Mouse (Mus musculus): ENCODE data around the gene Etnk2.

DNA sequence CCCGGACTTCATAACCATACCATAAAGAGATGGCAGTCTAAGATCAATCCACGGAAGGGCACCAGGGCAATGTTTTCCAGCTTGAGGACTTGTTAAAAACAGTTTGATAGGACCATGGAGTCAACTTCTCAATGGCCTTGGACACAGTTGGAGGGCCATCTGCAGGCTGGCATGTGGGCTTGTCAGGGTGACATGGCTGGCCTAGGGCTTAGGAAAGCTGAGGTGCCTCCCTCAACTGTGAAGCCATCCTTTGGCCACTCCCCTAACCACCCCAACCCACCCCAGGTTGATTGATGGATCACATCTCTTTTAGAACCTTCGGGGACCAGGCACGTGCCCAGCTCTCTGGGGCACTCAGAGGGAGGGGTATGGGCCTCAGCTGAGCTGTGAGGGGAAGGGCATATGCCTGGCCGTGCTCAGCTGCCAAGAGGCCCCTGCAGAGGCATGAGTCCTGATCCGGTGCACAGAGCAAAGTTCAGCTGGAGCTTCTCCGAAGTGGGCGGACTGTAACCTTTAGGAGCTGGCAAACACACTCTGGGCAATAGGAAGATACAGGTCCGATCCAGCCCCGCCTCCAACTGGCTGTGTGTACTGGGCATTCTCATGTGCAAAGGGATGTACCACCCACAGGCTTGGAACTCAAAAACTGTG lies 12.4 kb downstream of the Etnk2 start:
- TF ChIP-seq CTCF (IDR thresholded peaks at IDR 0.05; ENCODE audit: insufficient read depth, low read depth, low read length) (no peak), POLR2A (IDR thresholded peaks at IDR 0.05; ENCODE audit: insufficient read depth, low read depth, low read length) (no peak)

Measured in olfactory bulb, adult 2 months (tissue).